Mouse (Mus musculus): Measurements from ENCODE around the gene Agr3. TPM values are rescaled to one million over a fixed set of nuclear protein-coding genes. Genes with fewer than 3 reads are reported as not detected.

Agr3 gene
- total RNA-seq, 1 experiment from 2014 or later: not detected

- DNase-seq: no peak
Measured at GRCm38 (mm10) chr12:35984743-35985142, 59.3 kb downstream of the Agr3 start.

GRCm38 (mm10) chr12:35992711-35993110 is 67.3 kb downstream of the Agr3 start, which contains the start of gene Agr2:
TSS of gene Agr2 (plus strand) at chr12:35992907.
- no peak for DNase-seq

GRCm38 (mm10) chr12:35993583-35993982 is 68.2 kb downstream of the Agr3 start:
- DNase-seq: no peak

GRCm38 (mm10) chr12:35994098-35994497 is 68.7 kb downstream of the Agr3 start:
- DNase-seq: no peak

GRCm38 (mm10) chr12:35995799-35996198 is 70.4 kb downstream of the Agr3 start:
- DNase-seq: peak; percentile 14

Other genes starting within 250 kb of the Agr3 start
- gene Agr2, start 67.3 kb downstream of the Agr3 start, total RNA-seq (2021): not detected in 2 replicates
- 27.2 and 36.1 TPM in 2 replicates for gene Tspan13, start 116.9 kb downstream of the Agr3 start, total RNA-seq (2021)
- gene Ankmy2, start 231.5 kb downstream of the Agr3 start, total RNA-seq (2021): 28.4 and 32.3 TPM in 2 replicates
- 33.4 and 43.9 TPM in 2 replicates for gene Bzw2, start 232.5 kb downstream of the Agr3 start, total RNA-seq (2021)